Mouse (Mus musculus): ENCODE results near the gene Gm20388. TPM values are rescaled to one million over a fixed set of nuclear protein-coding genes. Genes with fewer than 3 reads are reported as not detected.

Gene Gm20388
- polyA plus RNA-seq, 1 experiment = not detected

DNA sequence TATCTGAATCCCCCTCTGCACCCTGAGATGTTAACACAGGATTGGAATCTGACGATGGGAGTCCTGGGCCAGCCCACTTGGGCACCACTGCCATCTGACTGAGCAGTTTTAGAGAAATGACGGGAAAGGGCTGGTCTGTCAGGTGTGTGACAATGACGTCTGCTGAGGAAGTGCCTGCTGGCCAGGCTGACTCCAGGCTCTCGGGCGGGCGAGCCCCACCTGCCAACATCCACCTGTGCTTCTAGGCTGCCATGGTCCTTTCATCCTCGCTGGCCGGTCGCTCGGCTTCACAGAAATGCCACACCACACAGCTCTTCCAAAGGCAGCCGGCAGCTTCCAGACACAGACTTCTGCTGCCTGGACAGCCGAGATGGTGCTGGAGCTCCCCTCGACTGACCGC lies 1689.2 kb downstream of the Gm20388 start:
- Histone ChIP-seq H3K4me1 (ENCODE audit: control insufficient read depth, insufficient read depth, low read length) (peaks cover 19% of the 10 kb centered on the region), H3K27ac (ENCODE audit: insufficient read depth, low read depth, low read length) (no peak overlapping the region), H3K4me3 (ENCODE audit: insufficient read depth, low read depth, low read length) (no peak overlapping the region)
- TF ChIP-seq POLR2A (IDR thresholded peaks at IDR 0.05; ENCODE audit: insufficient read depth, low read depth, low read length) = no peak
- no peak for TF ChIP-seq CTCF (IDR thresholded peaks at IDR 0.05; ENCODE audit: insufficient read depth, low read depth, low read length)
- WGBS = 83% methylated on average over 14 of the region's 14 CpGs

- H3K4me3 ChIP-seq (ENCODE audit: insufficient read depth, low read depth, low read length) = no peak overlapping the region
- TF ChIP-seq POLR2A (IDR thresholded peaks at IDR 0.05; ENCODE audit: insufficient read depth, low read depth, low read length) (no peak), CTCF (IDR thresholded peaks at IDR 0.05; ENCODE audit: insufficient read depth, low read depth, low read length) (no peak)
- peaks cover 14% of the 10 kb centered on the region for H3K4me1 ChIP-seq (ENCODE audit: control insufficient read depth, insufficient read depth, low read length)
- 85% methylated on average over 12 of the region's 12 CpGs for WGBS
- no peak overlapping the region for H3K27ac ChIP-seq (ENCODE audit: insufficient read depth, low read depth, low read length)
These were observed 1691.8 kb downstream of the Gm20388 start for GRCm38 (mm10) chr8:121602411-121602810.

- Histone ChIP-seq H3K4me1 (ENCODE audit: control insufficient read depth, insufficient read depth, low read length) (peaks cover 14% of the 10 kb centered on the region), H3K27ac (ENCODE audit: insufficient read depth, low read depth, low read length) (no peak overlapping the region), H3K4me3 (ENCODE audit: insufficient read depth, low read depth, low read length) (no peak overlapping the region)
- WGBS = 5% methylated on average over 3 of the region's 3 CpGs
- TF ChIP-seq CTCF (IDR thresholded peaks at IDR 0.05; ENCODE audit: insufficient read depth, low read depth, low read length) (peak; percentile 52; the same call in 1 of the 2 replicates), POLR2A (IDR thresholded peaks at IDR 0.05; ENCODE audit: insufficient read depth, low read depth, low read length) (no peak)
These were observed 1692.2 kb downstream of the Gm20388 start for GRCm38 (mm10) chr8:121602860-121603259.

DNA sequence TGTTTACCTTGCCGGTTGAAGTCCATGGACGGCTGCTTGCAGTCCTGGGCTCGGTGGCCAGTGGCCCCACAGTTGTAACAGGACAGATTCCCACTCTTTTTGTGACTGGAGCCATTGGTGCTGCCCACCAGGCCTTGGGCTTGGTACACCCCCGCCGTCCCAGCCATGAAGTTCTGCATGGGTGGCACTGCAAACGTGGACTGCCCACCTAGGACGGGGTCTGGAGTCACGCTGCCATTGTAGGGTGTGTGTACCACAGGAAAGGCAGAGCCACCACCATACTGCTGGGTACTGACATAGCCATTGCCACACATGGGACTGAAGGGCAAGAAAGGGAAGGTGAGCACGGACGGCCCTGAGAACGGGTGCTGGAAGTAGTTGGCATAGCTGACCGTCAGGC lies 1693.2 kb downstream of the Gm20388 start:
- Histone ChIP-seq H3K27ac (ENCODE audit: insufficient read depth, low read depth, low read length) (no peak overlapping the region), H3K4me3 (ENCODE audit: insufficient read depth, low read depth, low read length) (no peak overlapping the region), H3K4me1 (ENCODE audit: control insufficient read depth, insufficient read depth, low read length) (peaks cover 14% of the 10 kb centered on the region)
- 91% methylated on average over 12 of the region's 12 CpGs for WGBS
- TF ChIP-seq POLR2A (IDR thresholded peaks at IDR 0.05; ENCODE audit: insufficient read depth, low read depth, low read length) (no peak), CTCF (IDR thresholded peaks at IDR 0.05; ENCODE audit: insufficient read depth, low read depth, low read length) (no peak)

- WGBS = 80% methylated on average over 5 of the region's 5 CpGs
- Histone ChIP-seq H3K27ac (ENCODE audit: insufficient read depth, low read depth, low read length) (no peak overlapping the region), H3K4me1 (ENCODE audit: control insufficient read depth, insufficient read depth, low read length) (peaks cover 26% of the 10 kb centered on the region), H3K4me3 (ENCODE audit: insufficient read depth, low read depth, low read length) (no peak overlapping the region)
- TF ChIP-seq POLR2A (IDR thresholded peaks at IDR 0.05; ENCODE audit: insufficient read depth, low read depth, low read length) (no peak), CTCF (IDR thresholded peaks at IDR 0.05; ENCODE audit: insufficient read depth, low read depth, low read length) (no peak)
These were observed 1697.0 kb downstream of the Gm20388 start for GRCm38 (mm10) chr8:121607661-121608060.

- Histone ChIP-seq H3K27ac (ENCODE audit: insufficient read depth, low read depth, low read length) (0 out of 2 replicates have a peak overlapping the region, but pooled peaks have one; percentile 4), H3K4me1 (ENCODE audit: control insufficient read depth, insufficient read depth, low read length) (peaks cover 32% of the 10 kb centered on the region), H3K4me3 (ENCODE audit: insufficient read depth, low read depth, low read length) (no peak overlapping the region)
- WGBS = 68% methylated on average over 15 of the region's 15 CpGs
- TF ChIP-seq POLR2A (IDR thresholded peaks at IDR 0.05; ENCODE audit: insufficient read depth, low read depth, low read length) (no peak), CTCF (IDR thresholded peaks at IDR 0.05; ENCODE audit: insufficient read depth, low read depth, low read length) (no peak)
These were observed 1698.6 kb downstream of the Gm20388 start for GRCm38 (mm10) chr8:121609251-121609650.

DNA sequence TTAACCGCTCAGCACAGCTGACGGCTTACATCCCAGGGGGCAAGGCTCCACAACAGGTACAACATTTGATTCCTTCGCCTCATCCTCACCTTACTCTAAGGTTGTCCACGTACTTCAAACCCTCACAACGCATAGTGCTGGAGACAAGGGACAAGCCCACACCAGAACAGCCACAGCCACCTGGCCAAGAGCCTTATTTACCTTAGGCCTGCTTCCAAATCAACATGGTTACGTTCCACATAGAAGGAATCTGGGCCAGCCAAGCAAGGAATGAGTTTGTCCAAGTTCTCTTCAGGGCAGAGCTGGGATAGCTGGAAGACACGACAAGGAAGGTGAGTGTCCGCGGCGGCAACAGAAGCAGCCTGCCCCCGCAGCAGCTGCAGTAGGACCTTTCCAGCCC lies 1699.3 kb downstream of the Gm20388 start:
- Histone ChIP-seq H3K4me1 (ENCODE audit: control insufficient read depth, insufficient read depth, low read length) (peaks cover 26% of the 10 kb centered on the region), H3K27ac (ENCODE audit: insufficient read depth, low read depth, low read length) (no peak overlapping the region), H3K4me3 (ENCODE audit: insufficient read depth, low read depth, low read length) (no peak overlapping the region)
- WGBS = 79% methylated on average over 11 of the region's 11 CpGs
- TF ChIP-seq POLR2A (IDR thresholded peaks at IDR 0.05; ENCODE audit: insufficient read depth, low read depth, low read length) (no peak), CTCF (IDR thresholded peaks at IDR 0.05; ENCODE audit: insufficient read depth, low read depth, low read length) (no peak)

DNA sequence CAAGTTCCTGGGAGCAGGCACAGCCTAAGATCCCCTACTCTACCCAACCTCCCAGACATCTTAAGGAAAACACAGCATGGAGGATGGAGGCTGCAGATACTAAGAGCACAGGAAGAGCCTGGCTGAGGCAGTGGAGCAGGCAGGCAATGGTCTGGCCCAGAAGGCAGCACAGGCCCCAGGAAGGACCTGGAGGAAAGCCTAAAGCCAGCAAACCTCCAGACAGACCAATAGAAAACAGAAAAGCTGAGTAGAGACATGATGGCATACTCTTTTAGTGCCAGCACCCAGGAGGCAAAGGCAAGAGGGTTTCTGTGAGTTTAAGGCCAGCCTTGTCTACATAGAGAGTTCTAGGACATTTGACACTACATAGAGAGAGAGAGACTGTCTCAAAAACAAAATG lies 1702.8 kb downstream of the Gm20388 start:
- H3K4me1 ChIP-seq (ENCODE audit: control insufficient read depth, insufficient read depth, low read length) = peaks cover 49% of the 10 kb centered on the region
- TF ChIP-seq CTCF (IDR thresholded peaks at IDR 0.05; ENCODE audit: insufficient read depth, low read depth, low read length) (no peak), POLR2A (IDR thresholded peaks at IDR 0.05; ENCODE audit: insufficient read depth, low read depth, low read length) (no peak)
- H3K4me3 ChIP-seq (ENCODE audit: insufficient read depth, low read depth, low read length) = no peak overlapping the region
- H3K27ac ChIP-seq (ENCODE audit: insufficient read depth, low read depth, low read length) = no peak overlapping the region

DNA sequence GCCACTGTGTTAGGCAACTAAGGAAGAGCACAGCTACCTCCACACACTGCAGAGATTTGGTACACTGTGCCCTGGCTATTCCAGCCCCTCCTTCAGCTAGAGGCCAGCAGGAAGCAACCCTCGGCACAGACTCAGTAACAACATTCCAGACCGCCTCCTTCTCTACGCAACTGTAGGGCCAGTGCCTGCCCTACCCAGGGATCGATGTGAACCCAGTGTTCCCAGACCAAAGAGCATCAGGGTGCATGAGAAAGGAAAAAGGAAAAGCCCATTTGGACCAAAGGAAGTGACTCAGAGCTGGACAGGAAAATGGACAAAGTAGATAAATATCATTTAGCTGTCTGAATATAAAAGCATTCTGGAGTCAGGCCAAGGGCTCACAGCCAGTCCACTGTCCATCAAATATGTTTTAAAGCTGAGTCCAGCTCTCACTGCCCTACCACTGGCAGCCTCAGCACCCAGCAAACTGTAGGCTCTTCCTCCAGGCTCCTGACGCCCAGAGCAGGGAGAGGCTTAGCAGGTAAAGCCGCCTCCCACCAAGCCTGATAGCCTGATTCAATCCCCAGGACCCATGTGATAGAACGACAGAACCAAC lies 1708.9 kb downstream of the Gm20388 start:
- TF ChIP-seq POLR2A (IDR thresholded peaks at IDR 0.05; ENCODE audit: insufficient read depth, low read depth, low read length) = no peak
- no peak for TF ChIP-seq CTCF (IDR thresholded peaks at IDR 0.05; ENCODE audit: insufficient read depth, low read depth, low read length)
- Histone ChIP-seq H3K27ac (ENCODE audit: insufficient read depth, low read depth, low read length) (peak overlapping the region; percentile 52), H3K4me1 (ENCODE audit: control insufficient read depth, insufficient read depth, low read length) (peaks cover 67% of the 10 kb centered on the region), H3K4me3 (ENCODE audit: insufficient read depth, low read depth, low read length) (no peak overlapping the region)
- 27% methylated on average over 7 of the region's 7 CpGs for WGBS

Measured in olfactory bulb, adult 2 months (tissue).